Mouse (Mus musculus) left cerebral cortex, postnatal 25 days (tissue): ENCODE data around the gene Slu7. TPM values are rescaled to one million over a fixed set of nuclear protein-coding genes. Genes with fewer than 3 reads are reported as not detected.

ENCODE experiments used
- DNase-seq, 2 experiments: peaks; one replicate each; pipeline ENCODE4 v3.0.0; 2022; ENCODE audit warnings: low spot score in 2 of 2, mixed read lengths in 1 of 2
- intact Hi-C: fragments of 180-260 bp; cut with DNase I; formaldehyde crosslinking; loops from one replicate; pipeline ENCODE4 v1.15.1; 2025
- total RNA-seq, 2 experiments: library from RNA; stranded (reverse); gene quantifications; 2 replicates each; pipeline ENCODE4 v1.2.3; 2021

Gene Slu7
- total RNA-seq, result 10 to 100 TPM; 54.8 to 55.7 TPM

- DNase-seq, result peak; percentile 59 to 74
- intact Hi-C loops, result no loop called here
These were observed at the start of gene Slu7 for GRCm38 (mm10) chr11:43433254-43434023. Gene Slu7 (plus strand): TSS chr11:43433744.

GRCm38 (mm10) chr11:43385055-43385649, 48.4 kb upstream of the Slu7 start:
- intact Hi-C loops, result no loop called here
- DNase-seq, result peak; percentile 41 to 60

- intact Hi-C loops, result no loop called here
- peak in 1 of 2 experiments; percentile 9 for DNase-seq
These were observed 47.8 kb upstream of the Slu7 start for GRCm38 (mm10) chr11:43385716-43386115.

- intact Hi-C loops, result no loop called here
- DNase-seq, result no peak
These were observed 46.3 kb upstream of the Slu7 start for GRCm38 (mm10) chr11:43387004-43387880.

GRCm38 (mm10) chr11:43388122-43389097, 45.1 kb upstream of the Slu7 start:
- intact Hi-C loops, result no loop called here
- DNase-seq, result no peak

- no peak for DNase-seq
These were observed 44.4 kb upstream of the Slu7 start for GRCm38 (mm10) chr11:43389118-43389517.

GRCm38 (mm10) chr11:43392757-43393156, 40.8 kb upstream of the Slu7 start:
- intact Hi-C loops, result no loop called here
- no peak for DNase-seq

More at GRCm38 (mm10) chr11:43389118-43389517, 44.4 kb upstream of the Slu7 start:
- intact Hi-C loops, result no loop called here

GRCm38 (mm10) chr11:43393325-43393724, 40.2 kb upstream of the Slu7 start:
- intact Hi-C loops, result no loop called here
- no peak for DNase-seq

- DNase-seq, result no peak
- intact Hi-C loops, result no loop called here
These were observed 38.2 kb upstream of the Slu7 start for GRCm38 (mm10) chr11:43395073-43395948.

GRCm38 (mm10) chr11:43396246-43396645, 37.3 kb upstream of the Slu7 start:
- intact Hi-C loops, result no loop called here
- no peak for DNase-seq

GRCm38 (mm10) chr11:43396672-43397071, 36.9 kb upstream of the Slu7 start:
- intact Hi-C loops, result no loop called here

GRCm38 (mm10) chr11:43399297-43399696, 34.2 kb upstream of the Slu7 start:
- intact Hi-C loops, result no loop called here

More at GRCm38 (mm10) chr11:43396672-43397071, 36.9 kb upstream of the Slu7 start:
- DNase-seq, result no peak

GRCm38 (mm10) chr11:43400131-43400530, 33.4 kb upstream of the Slu7 start:
- no peak for DNase-seq
- intact Hi-C loops, result no loop called here

More at GRCm38 (mm10) chr11:43399297-43399696, 34.2 kb upstream of the Slu7 start:
- DNase-seq, result no peak

GRCm38 (mm10) chr11:43404150-43404807, 29.3 kb upstream of the Slu7 start:
- intact Hi-C loops, result no loop called here
- DNase-seq, result peak in 1 of 2 experiments; percentile 36

- intact Hi-C loops, result no loop called here
- DNase-seq, result no peak
These were observed 24.7 kb upstream of the Slu7 start for GRCm38 (mm10) chr11:43408888-43409287.

GRCm38 (mm10) chr11:43410291-43410690, 23.3 kb upstream of the Slu7 start:
- intact Hi-C loops, result loop anchor here (10.0 kb wide), 1 partner anchor 985 kb away; no protein-coding TSS in a partner anchor
- no peak for DNase-seq

GRCm38 (mm10) chr11:43411413-43411812, 22.1 kb upstream of the Slu7 start:
- peak; percentile 66 to 70 for DNase-seq
- intact Hi-C loops, result loop anchor here (1.0 to 10.0 kb wide), 2 partner anchors 63 to 987 kb away; no protein-coding TSS in a partner anchor
